Mouse (Mus musculus): Measurements from ENCODE around the gene Cers2. TPM values are rescaled to one million over a fixed set of nuclear protein-coding genes. Genes with fewer than 3 reads are reported as not detected.

The Cers2 gene
- 104 and 110 TPM in 2 replicates for polyA plus RNA-seq (2016; fragmentation: Nextera tagmentation; extraction: Ambion mirVana)

GRCm38 (mm10) chr3:95314486-95315093 lies at the start of gene Cers2:
TSS of gene Cers2 (plus strand) at chr3:95314791.
- Histone ChIP-seq H3K27ac (peak within 1 kb of the TSS; percentile 72), H3K36me3 (no peaks in the 10 kb centered on the region; the same call in 1 of the 2 replicates), H3K4me2 (replicated peaks) (peak within 1 kb of the TSS; percentile 76), H3K9me3 (no peaks in the 10 kb centered on the region), H3K27me3 (replicated peaks) (no peaks in the 10 kb centered on the region), H3K4me1 (peaks cover 27% of the 10 kb centered on the region), H3K9ac (peak within 1 kb of the TSS; percentile 93), H3K4me3 (peak within 1 kb of the TSS; percentile 87)
- 2% methylated on average over 27 of the region's 27 CpGs for WGBS
- ATAC-seq (ENCODE audit: low FRiP score, low read depth): no peak; the same call in 1 of the 2 replicates

GRCm38 (mm10) chr3:95266052-95266451 lies 48.5 kb upstream of the Cers2 start:
- no peak overlapping the region for H3K27ac ChIP-seq
- H3K4me3 ChIP-seq: no peak overlapping the region
- H3K9ac ChIP-seq: no peak overlapping the region
- H3K4me1 ChIP-seq: no peaks in the 10 kb centered on the region
- peaks cover 57% of the 10 kb centered on the region for H3K36me3 ChIP-seq
- H3K27me3 ChIP-seq (replicated peaks): no peaks in the 10 kb centered on the region
- no peak for ATAC-seq (ENCODE audit: low FRiP score, low read depth)
- no peak overlapping the region for H3K4me2 ChIP-seq (replicated peaks)
- H3K9me3 ChIP-seq: no peaks in the 10 kb centered on the region
- 95% methylated on average over 3 of the region's 3 CpGs for WGBS

GRCm38 (mm10) chr3:95267855-95268254 lies 46.7 kb upstream of the Cers2 start:
- ATAC-seq (ENCODE audit: low FRiP score, low read depth): no peak

GRCm38 (mm10) chr3:95269789-95270188 lies 44.8 kb upstream of the Cers2 start:
- Histone ChIP-seq H3K36me3 (peaks cover 33% of the 10 kb centered on the region), H3K4me2 (replicated peaks) (no peak overlapping the region), H3K9me3 (no peaks in the 10 kb centered on the region), H3K4me1 (no peaks in the 10 kb centered on the region), H3K27me3 (replicated peaks) (no peaks in the 10 kb centered on the region), H3K9ac (0 out of 2 replicates have a peak overlapping the region, but pooled peaks have one; percentile 21), H3K27ac (no peak overlapping the region), H3K4me3 (no peak overlapping the region)
- ATAC-seq (ENCODE audit: low FRiP score, low read depth): no peak
- WGBS: 87% methylated on average over 5 of the region's 5 CpGs

More at GRCm38 (mm10) chr3:95267855-95268254, 46.7 kb upstream of the Cers2 start:
- no peaks in the 10 kb centered on the region for H3K27me3 ChIP-seq (replicated peaks)
- H3K36me3 ChIP-seq: peaks cover 41% of the 10 kb centered on the region
- no peak overlapping the region for H3K4me2 ChIP-seq (replicated peaks)
- no peaks in the 10 kb centered on the region for H3K9me3 ChIP-seq
- no peak overlapping the region for H3K27ac ChIP-seq
- no peak overlapping the region for H3K4me3 ChIP-seq
- no peak overlapping the region for H3K9ac ChIP-seq
- no peaks in the 10 kb centered on the region for H3K4me1 ChIP-seq

- WGBS: 85% methylated on average over 12 of the region's 12 CpGs
- no peak overlapping the region for H3K4me2 ChIP-seq (replicated peaks)
- H3K27me3 ChIP-seq (replicated peaks): no peaks in the 10 kb centered on the region
- no peaks in the 10 kb centered on the region for H3K4me1 ChIP-seq
- peaks cover 30% of the 10 kb centered on the region for H3K36me3 ChIP-seq
- ATAC-seq (ENCODE audit: low FRiP score, low read depth): no peak
- H3K27ac ChIP-seq: no peak overlapping the region
- no peaks in the 10 kb centered on the region for H3K9me3 ChIP-seq
- no peak overlapping the region for H3K4me3 ChIP-seq
- H3K9ac ChIP-seq: no peak overlapping the region
Observed at GRCm38 (mm10) chr3:95270766-95271364, 43.7 kb upstream of the Cers2 start.

GRCm38 (mm10) chr3:95273471-95273870 lies 41.1 kb upstream of the Cers2 start:
- Histone ChIP-seq H3K36me3 (peaks cover 11% of the 10 kb centered on the region; the same call in 1 of the 2 replicates), H3K4me1 (no peaks in the 10 kb centered on the region), H3K9me3 (no peaks in the 10 kb centered on the region), H3K27me3 (replicated peaks) (no peaks in the 10 kb centered on the region), H3K27ac (no peak overlapping the region), H3K4me2 (replicated peaks) (no peak overlapping the region), H3K4me3 (no peak overlapping the region), H3K9ac (no peak overlapping the region)
- ATAC-seq (ENCODE audit: low FRiP score, low read depth): no peak
- WGBS: 98% methylated on average over 5 of the region's 5 CpGs

GRCm38 (mm10) chr3:95274453-95274852 lies 40.1 kb upstream of the Cers2 start:
- H3K4me1 ChIP-seq: no peaks in the 10 kb centered on the region
- no peaks in the 10 kb centered on the region for H3K27me3 ChIP-seq (replicated peaks)
- H3K4me2 ChIP-seq (replicated peaks): no peak overlapping the region
- no peak for ATAC-seq (ENCODE audit: low FRiP score, low read depth)
- no peak overlapping the region for H3K4me3 ChIP-seq
- H3K36me3 ChIP-seq: 0 out of 2 replicates have a peak, but pooled peaks cover 3% of the 10 kb centered on the region
- H3K9ac ChIP-seq: no peak overlapping the region
- H3K9me3 ChIP-seq: no peaks in the 10 kb centered on the region
- H3K27ac ChIP-seq: no peak overlapping the region
- WGBS: 94% methylated on average over 4 of the region's 4 CpGs

GRCm38 (mm10) chr3:95275161-95275560 lies 39.4 kb upstream of the Cers2 start:
- Histone ChIP-seq H3K9me3 (no peaks in the 10 kb centered on the region), H3K27ac (no peak overlapping the region), H3K4me1 (no peaks in the 10 kb centered on the region), H3K9ac (no peak overlapping the region), H3K4me2 (replicated peaks) (no peak overlapping the region), H3K4me3 (no peak overlapping the region), H3K27me3 (replicated peaks) (no peaks in the 10 kb centered on the region), H3K36me3 (0 out of 2 replicates have a peak, but pooled peaks cover 3% of the 10 kb centered on the region)
- no peak for ATAC-seq (ENCODE audit: low FRiP score, low read depth)
- WGBS: 85% methylated on average over 6 of the region's 6 CpGs

GRCm38 (mm10) chr3:95276428-95276934 lies 38.1 kb upstream of the Cers2 start:
- Histone ChIP-seq H3K9me3 (no peaks in the 10 kb centered on the region), H3K9ac (no peak overlapping the region), H3K4me3 (no peak overlapping the region), H3K4me1 (peaks cover 4% of the 10 kb centered on the region; the same call in 1 of the 2 replicates), H3K27ac (no peak overlapping the region), H3K36me3 (0 out of 2 replicates have a peak, but pooled peaks cover 3% of the 10 kb centered on the region), H3K4me2 (replicated peaks) (no peak overlapping the region), H3K27me3 (replicated peaks) (no peaks in the 10 kb centered on the region)
- WGBS: 81% methylated on average over 5 of the region's 5 CpGs
- no peak for ATAC-seq (ENCODE audit: low FRiP score, low read depth)

- WGBS: 94% methylated on average over 1 of the region's 1 CpGs
- H3K4me1 ChIP-seq: peaks cover 4% of the 10 kb centered on the region; the same call in 1 of the 2 replicates
- 0 out of 2 replicates have a peak, but pooled peaks cover 3% of the 10 kb centered on the region for H3K36me3 ChIP-seq
Observed at GRCm38 (mm10) chr3:95277149-95277551, 37.4 kb upstream of the Cers2 start.

GRCm38 (mm10) chr3:95280747-95281146 lies 33.8 kb upstream of the Cers2 start:
- WGBS: 44% methylated on average over 8 of the region's 8 CpGs
- H3K9me3 ChIP-seq: no peaks in the 10 kb centered on the region
- H3K9ac ChIP-seq: peak overlapping the region; percentile 75
- no peaks in the 10 kb centered on the region for H3K27me3 ChIP-seq (replicated peaks)
- H3K4me3 ChIP-seq: peak overlapping the region; percentile 74
- H3K36me3 ChIP-seq: no peaks in the 10 kb centered on the region
- no peak overlapping the region for H3K27ac ChIP-seq
- no peak for ATAC-seq (ENCODE audit: low FRiP score, low read depth)
- H3K4me2 ChIP-seq (replicated peaks): peak overlapping the region; percentile 72
- H3K4me1 ChIP-seq: peaks cover 21% of the 10 kb centered on the region

More at GRCm38 (mm10) chr3:95277149-95277551, 37.4 kb upstream of the Cers2 start:
- Histone ChIP-seq H3K9ac (no peak overlapping the region), H3K4me2 (replicated peaks) (no peak overlapping the region), H3K27ac (no peak overlapping the region), H3K4me3 (no peak overlapping the region), H3K9me3 (no peaks in the 10 kb centered on the region), H3K27me3 (replicated peaks) (no peaks in the 10 kb centered on the region)
- ATAC-seq (ENCODE audit: low FRiP score, low read depth): no peak

All from neural tube, embryonic 12.5 days (tissue).